Mouse (Mus musculus): ENCODE data around the gene Galnt7. TPM values are rescaled to one million over a fixed set of nuclear protein-coding genes. Genes with fewer than 3 reads are reported as not detected.
"Not testable (repeated sequence)": the region's sequence is repeated elsewhere in the genome, so short reads cannot be mapped to it uniquely, and the experiment has no call there.

Galnt7 gene
- polyA plus RNA-seq, 1 experiment from 2014 or later, result 14.4 TPM

DNA sequence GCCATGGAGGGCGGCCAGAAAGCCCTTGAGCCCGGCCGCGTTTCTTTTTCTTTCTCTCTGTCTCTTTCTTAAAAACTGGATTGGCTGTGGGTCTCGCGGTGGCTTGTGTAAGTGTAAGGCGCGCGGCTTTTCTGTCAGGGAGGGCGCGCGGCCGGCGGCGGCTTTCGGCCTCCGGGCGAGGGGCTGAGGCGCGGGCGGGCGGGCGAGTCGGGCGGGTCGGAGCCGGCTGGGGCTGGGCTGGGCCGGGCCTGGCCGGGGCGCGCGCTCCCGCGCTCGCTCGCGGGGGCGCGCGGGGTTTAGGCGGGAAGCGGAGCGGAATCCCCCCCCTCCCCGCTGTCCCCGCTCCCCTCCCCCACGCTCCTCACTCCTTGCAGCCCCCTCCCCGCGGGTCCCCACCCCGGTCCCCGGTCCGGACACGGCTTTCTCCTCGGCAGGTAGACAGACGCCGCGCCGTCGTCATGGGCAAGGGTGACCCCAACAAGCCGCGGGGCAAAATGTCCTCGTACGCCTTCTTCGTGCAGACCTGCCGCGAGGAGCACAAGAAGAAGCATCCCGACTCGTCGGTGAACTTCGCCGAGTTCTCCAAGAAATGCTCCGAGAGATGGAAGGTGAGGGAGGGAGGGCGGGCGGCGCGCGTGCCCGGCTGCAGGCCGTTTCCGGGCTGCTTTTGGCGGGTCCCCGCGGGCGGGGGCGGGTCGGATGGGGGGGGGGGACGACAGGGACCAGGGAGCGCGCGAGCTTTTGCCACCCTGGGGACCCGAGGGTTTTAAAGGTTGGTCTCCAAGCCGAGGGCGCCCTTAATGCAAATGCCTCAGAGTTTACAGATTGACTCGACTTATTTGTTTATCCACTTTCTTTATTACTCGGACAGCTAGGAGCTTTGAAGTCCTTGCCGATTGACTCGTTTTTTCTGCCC lies 140.4 kb downstream of the Galnt7 start:
- DNase-seq, result peak; percentile 76
- no peaks in the 10 kb centered on the region for H3K9me3 ChIP-seq (ENCODE audit: low read depth, low read length)
- H3K4me1 ChIP-seq (ENCODE audit: insufficient read depth), result no peaks in the 10 kb centered on the region; the same call in 1 of the 2 replicates
- under 1% methylated on average over 91 of the region's 96 CpGs for whole genome bisulfite sequencing
- peak overlapping the region; percentile 68 for H3K4me2 ChIP-seq
- H3K27me3 ChIP-seq (ENCODE audit: insufficient read depth, low read length), result no peaks in the 10 kb centered on the region
- ATAC-seq (ENCODE audit: insufficient read depth), result peak; percentile 50
- H3K27ac ChIP-seq (ENCODE audit: low read depth), result peak overlapping the region; percentile 100
- peak overlapping the region; percentile 93 for H3K4me3 ChIP-seq (ENCODE audit: low read depth, low read length)
- H3K36me3 ChIP-seq (ENCODE audit: insufficient read depth), result peaks cover 40% of the 10 kb centered on the region
- peak overlapping the region; percentile 100 for H3K9ac ChIP-seq
- TF ChIP-seq CTCF (IDR thresholded peaks at IDR 0.05; ENCODE audit: low read depth), result no peak

DNA sequence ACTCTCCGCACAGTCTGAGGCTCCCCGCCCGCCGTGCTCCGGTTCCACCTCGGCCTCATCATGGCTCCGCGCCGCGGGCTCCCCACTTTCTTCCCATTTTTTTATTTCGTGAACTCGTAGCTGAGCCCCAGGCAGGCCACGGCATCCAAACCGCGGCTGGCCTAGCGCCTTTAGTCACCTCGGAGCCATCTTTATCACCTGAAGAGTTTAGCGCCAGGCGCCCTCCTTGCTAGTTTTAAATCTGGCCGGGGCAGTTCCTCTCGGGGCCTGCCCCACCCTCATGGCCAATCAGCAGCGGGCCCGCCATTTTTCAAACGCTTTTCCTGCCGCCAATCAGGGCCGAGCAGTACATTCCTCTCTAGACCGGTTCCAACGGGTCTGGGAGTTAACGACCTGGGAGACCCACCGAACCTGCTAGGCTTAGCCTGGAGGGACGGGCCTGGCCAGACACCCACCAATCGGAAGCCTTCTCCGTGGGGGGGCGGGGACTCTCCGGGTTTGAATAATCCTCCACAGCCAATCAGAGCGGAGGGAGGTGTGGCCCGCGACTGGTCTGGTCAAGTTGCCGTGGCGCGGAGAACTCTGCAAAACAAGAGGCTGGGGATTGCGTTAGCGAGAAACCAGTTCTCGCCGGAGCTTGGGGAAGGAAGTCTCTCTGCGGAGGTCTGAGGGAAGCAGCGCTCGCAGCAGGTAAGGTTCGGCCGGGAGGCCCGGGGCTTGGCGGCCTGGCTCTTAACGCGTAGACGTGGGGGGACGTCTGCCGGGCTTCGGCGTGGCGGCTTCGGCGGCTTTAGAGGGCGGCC lies 141.3 kb downstream of the Galnt7 start, which contains the start of gene Hmgb2:
Gene Hmgb2 (plus strand): TSS at position 592 of the 803 bp plus-strand sequence.
- peak within 1 kb of the TSS; percentile 89 for H3K4me2 ChIP-seq
- H3K4me3 ChIP-seq (ENCODE audit: low read depth, low read length), result peak within 1 kb of the TSS; percentile 93
- 0% methylated on average over 63 of the region's 63 CpGs for WGBS
- no peaks in the 10 kb centered on the region; the same call in 1 of the 2 replicates for H3K4me1 ChIP-seq (ENCODE audit: insufficient read depth)
- peak within 1 kb of the TSS; percentile 100 for H3K9ac ChIP-seq
- ATAC-seq (ENCODE audit: insufficient read depth) (peak; percentile 100), DNase-seq (peak; percentile 99)
- H3K36me3 ChIP-seq (ENCODE audit: insufficient read depth), result peaks cover 32% of the 10 kb centered on the region
- no peak for TF ChIP-seq CTCF (IDR thresholded peaks at IDR 0.05; ENCODE audit: low read depth)
- peak within 1 kb of the TSS; percentile 100 for H3K27ac ChIP-seq (ENCODE audit: low read depth)
- H3K27me3 ChIP-seq (ENCODE audit: insufficient read depth, low read length), result no peaks in the 10 kb centered on the region
- no peaks in the 10 kb centered on the region for H3K9me3 ChIP-seq (ENCODE audit: low read depth, low read length)

DNA sequence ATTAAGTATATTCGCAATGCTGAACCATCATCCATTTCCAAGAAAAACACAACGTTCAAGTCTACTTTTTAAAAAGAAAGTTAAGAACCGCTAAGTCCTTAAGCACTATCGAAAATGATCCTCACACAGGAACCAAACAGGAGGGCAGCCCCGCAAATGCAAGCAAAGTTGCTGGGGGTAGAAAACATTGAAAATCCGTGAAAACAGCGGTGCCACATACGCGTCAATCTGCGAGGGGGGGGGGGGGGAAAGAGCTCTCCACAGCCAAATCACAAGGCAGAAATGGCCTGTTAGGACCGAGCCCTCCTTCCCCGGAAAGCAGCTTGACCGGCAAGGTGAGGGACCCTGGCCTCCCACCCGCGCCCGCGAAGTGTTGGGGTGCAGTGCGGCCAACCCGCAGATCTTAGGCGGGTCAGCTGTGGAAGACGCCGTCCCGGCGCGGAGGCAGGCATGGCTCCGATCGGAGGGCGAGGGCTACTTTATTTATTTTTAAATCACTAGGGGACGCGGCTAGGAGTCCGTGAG lies 142.0 kb downstream of the Galnt7 start:
- H3K27ac ChIP-seq (ENCODE audit: low read depth), result peak overlapping the region; percentile 96
- DNase-seq (peak; percentile 47), ATAC-seq (ENCODE audit: insufficient read depth) (no peak; the same call in 1 of the 2 replicates)
- peak overlapping the region; percentile 93 for H3K9ac ChIP-seq
- H3K4me1 ChIP-seq (ENCODE audit: insufficient read depth), result no peaks in the 10 kb centered on the region; the same call in 1 of the 2 replicates
- peak overlapping the region; percentile 93 for H3K4me3 ChIP-seq (ENCODE audit: low read depth, low read length)
- peak overlapping the region; percentile 89 for H3K4me2 ChIP-seq
- 2% methylated on average over 31 of the region's 31 CpGs for WGBS
- H3K27me3 ChIP-seq (ENCODE audit: insufficient read depth, low read length), result no peaks in the 10 kb centered on the region
- TF ChIP-seq CTCF (IDR thresholded peaks at IDR 0.05; ENCODE audit: low read depth), result no peak
- H3K36me3 ChIP-seq (ENCODE audit: insufficient read depth), result peaks cover 25% of the 10 kb centered on the region
- H3K9me3 ChIP-seq (ENCODE audit: low read depth, low read length), result no peaks in the 10 kb centered on the region

DNA sequence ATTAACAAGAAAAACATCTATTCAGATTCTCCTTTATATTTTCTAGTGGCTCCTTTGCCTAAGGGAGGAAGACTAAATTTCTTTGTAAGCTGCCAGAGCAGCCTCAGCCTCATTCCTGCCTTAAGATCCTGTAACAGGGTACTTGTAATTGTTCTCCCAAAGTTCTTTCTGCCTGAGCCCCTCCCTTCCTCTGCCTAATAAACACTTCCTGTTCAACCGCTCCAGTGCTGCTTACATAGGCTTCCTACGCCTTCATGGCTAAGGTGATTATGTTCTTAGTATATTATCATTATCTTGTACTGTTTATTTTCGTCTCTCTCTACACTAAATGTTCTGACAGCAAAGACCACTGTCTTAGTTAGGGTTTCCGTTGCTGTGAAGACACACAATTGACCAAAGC lies 144.2 kb downstream of the Galnt7 start:
- Histone ChIP-seq H3K9me3 (ENCODE audit: low read depth, low read length) (no peaks in the 10 kb centered on the region), H3K27me3 (ENCODE audit: insufficient read depth, low read length) (no peaks in the 10 kb centered on the region), H3K36me3 (ENCODE audit: insufficient read depth) (peaks cover 9% of the 10 kb centered on the region), H3K4me1 (ENCODE audit: insufficient read depth) (no peaks in the 10 kb centered on the region; the same call in 1 of the 2 replicates), H3K4me3 (ENCODE audit: low read depth, low read length) (no peak overlapping the region), H3K9ac (no peak overlapping the region), H3K4me2 (no peak overlapping the region), H3K27ac (ENCODE audit: low read depth) (no peak overlapping the region)
- DNase-seq, result no peak
- no peak for ATAC-seq (ENCODE audit: insufficient read depth)
- WGBS, result 70% methylated on average over 4 of the region's 4 CpGs
- no peak for TF ChIP-seq CTCF (IDR thresholded peaks at IDR 0.05; ENCODE audit: low read depth)

DNA sequence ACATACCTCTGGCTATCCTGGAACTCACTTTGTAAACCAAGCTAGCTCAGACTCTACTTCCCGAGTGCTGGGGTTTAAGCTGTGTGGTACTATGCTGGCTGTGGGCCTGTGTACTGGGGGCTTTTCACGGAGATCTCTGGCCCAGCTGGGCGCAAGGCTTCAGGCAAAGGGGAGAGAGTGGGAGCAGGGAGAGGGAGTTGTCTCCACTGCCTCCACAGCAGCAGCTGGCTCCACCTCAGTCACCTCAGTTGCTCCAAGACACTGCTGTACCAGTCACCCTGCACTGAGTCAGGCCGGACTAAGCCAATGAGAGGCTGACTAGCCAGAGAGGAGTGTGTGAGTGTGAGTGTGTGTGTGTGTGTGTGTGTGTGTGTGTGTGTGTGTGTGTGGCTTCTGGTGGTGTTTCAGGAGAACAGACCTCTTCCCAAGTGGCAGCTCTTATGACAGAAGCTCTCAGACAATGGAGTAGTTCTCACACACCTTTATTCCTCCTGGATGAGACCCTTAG lies 145.2 kb downstream of the Galnt7 start:
- Histone ChIP-seq H3K27me3 (ENCODE audit: insufficient read depth, low read length) (no peaks in the 10 kb centered on the region), H3K4me1 (ENCODE audit: insufficient read depth) (no peaks in the 10 kb centered on the region; the same call in 1 of the 2 replicates), H3K4me3 (ENCODE audit: low read depth, low read length) (no peak overlapping the region), H3K36me3 (ENCODE audit: insufficient read depth) (no peaks in the 10 kb centered on the region), H3K9ac (no peak overlapping the region), H3K4me2 (no peak overlapping the region), H3K27ac (ENCODE audit: low read depth) (no peak overlapping the region), H3K9me3 (ENCODE audit: low read depth, low read length) (no peaks in the 10 kb centered on the region)
- no peak for TF ChIP-seq CTCF (IDR thresholded peaks at IDR 0.05; ENCODE audit: low read depth)
- WGBS, result 83% methylated on average over 4 of the region's 4 CpGs
- DNase-seq (no peak), ATAC-seq (ENCODE audit: insufficient read depth) (no peak)

DNA sequence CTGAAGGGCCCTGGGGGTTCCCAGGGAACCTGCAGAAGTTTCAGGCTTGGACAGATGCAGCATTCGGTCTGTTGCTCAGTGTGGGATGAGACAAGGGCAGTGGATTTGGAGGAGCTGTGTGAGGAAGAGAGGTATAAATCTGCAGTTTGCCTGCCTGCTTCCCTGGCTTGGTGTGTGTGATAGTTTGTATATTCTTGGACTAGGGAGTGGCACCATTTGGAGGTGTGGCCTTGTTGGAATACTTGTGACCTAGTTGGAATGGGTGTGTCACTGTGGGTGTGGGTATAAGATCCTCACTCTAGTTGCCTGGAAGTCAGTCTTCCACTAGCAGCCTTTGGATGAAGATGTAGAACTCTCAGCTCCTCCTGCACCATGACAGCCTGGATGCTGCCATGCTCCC lies 147.3 kb downstream of the Galnt7 start:
- not testable (repeated sequence) for H3K4me3 ChIP-seq (ENCODE audit: low read depth, low read length); H3K4me1 ChIP-seq (ENCODE audit: insufficient read depth); H3K9ac ChIP-seq; DNase-seq; H3K4me2 ChIP-seq; H3K9me3 ChIP-seq (ENCODE audit: low read depth, low read length); H3K27ac ChIP-seq (ENCODE audit: low read depth); H3K27me3 ChIP-seq (ENCODE audit: insufficient read depth, low read length); ATAC-seq (ENCODE audit: insufficient read depth); H3K36me3 ChIP-seq (ENCODE audit: insufficient read depth)
- 67% methylated on average over 1 of the region's 1 CpGs for WGBS

Data from lung, embryonic 14.5 days (tissue).